Mouse (Mus musculus): ENCODE data around the gene Dnah5.
A peak's percentile ranks its signal among the peaks of the same experiment; 100 is the strongest.

Gene Dnah5

GRCm38 (mm10) chr15:28203111-28204075 lies at the start of gene Dnah5:
TSS of gene Dnah5 (plus strand) at chr15:28203752.
- DNase-seq, result no peak

GRCm38 (mm10) chr15:28154822-28155501 lies 48.6 kb upstream of the Dnah5 start:
- DNase-seq, result peak; percentile 40 to 49

- peak; percentile 72 to 84 for DNase-seq
Measured at GRCm38 (mm10) chr15:28158771-28159489, 44.6 kb upstream of the Dnah5 start.

- no peak for DNase-seq
Measured at GRCm38 (mm10) chr15:28162291-28162690, 41.3 kb upstream of the Dnah5 start.

GRCm38 (mm10) chr15:28165234-28165633 lies 38.3 kb upstream of the Dnah5 start:
- DNase-seq, result no peak

GRCm38 (mm10) chr15:28166090-28166489 lies 37.5 kb upstream of the Dnah5 start:
- DNase-seq, result no peak

GRCm38 (mm10) chr15:28178951-28179350 lies 24.6 kb upstream of the Dnah5 start:
- no peak for DNase-seq

- DNase-seq, result no peak
Measured at GRCm38 (mm10) chr15:28179556-28179955, 24.0 kb upstream of the Dnah5 start.

- DNase-seq, result peak; percentile 78 to 79
Measured at GRCm38 (mm10) chr15:28181862-28182261, 21.7 kb upstream of the Dnah5 start.

GRCm38 (mm10) chr15:28182567-28182966 lies 21.0 kb upstream of the Dnah5 start:
- DNase-seq, result no peak

- peak; percentile 88 for DNase-seq
Measured at GRCm38 (mm10) chr15:28187472-28188360, 15.8 kb upstream of the Dnah5 start.

GRCm38 (mm10) chr15:28188361-28189011 lies 15.1 kb upstream of the Dnah5 start:
- no peak for DNase-seq

GRCm38 (mm10) chr15:28189668-28190067 lies 13.9 kb upstream of the Dnah5 start:
- peak in 1 of 2 experiments; percentile 9 for DNase-seq

GRCm38 (mm10) chr15:28198609-28199008 lies 4.9 kb upstream of the Dnah5 start:
- DNase-seq, result no peak

GRCm38 (mm10) chr15:28204626-28205025 lies 1.1 kb downstream of the Dnah5 start:
- DNase-seq, result no peak

GRCm38 (mm10) chr15:28207545-28207944 lies 4.0 kb downstream of the Dnah5 start:
- no peak for DNase-seq

GRCm38 (mm10) chr15:28213057-28213456 lies 9.5 kb downstream of the Dnah5 start:
- DNase-seq, result no peak

GRCm38 (mm10) chr15:28216358-28216757 lies 12.8 kb downstream of the Dnah5 start:
- DNase-seq, result no peak

GRCm38 (mm10) chr15:28227316-28227715 lies 23.8 kb downstream of the Dnah5 start:
- no peak for DNase-seq

- DNase-seq, result no peak
Measured at GRCm38 (mm10) chr15:28260250-28260649, 56.7 kb downstream of the Dnah5 start.

GRCm38 (mm10) chr15:28299438-28299837 lies 95.9 kb downstream of the Dnah5 start:
- DNase-seq, result no peak

Data from kidney, postnatal 4 days (tissue).